Mouse (Mus musculus) limb, embryonic 13.5 days (tissue): ENCODE measurements around the gene Ncan. TPM values are rescaled to one million over a fixed set of nuclear protein-coding genes. Genes with fewer than 3 reads are reported as not detected.

ENCODE experiments used
- ATAC-seq: fragments of 200-750 bp; cut with Nextera tagmentation; 2 replicates; pipeline ENCODE4 v1.8.0; 2017; ENCODE audit warnings: low read depth, moderate number of reproducible peaks, moderate TSS enrichment; ENCODE audit not compliant: low FRiP score
- H3K27ac ChIP-seq: fragments of 300-500 bp; sonication (generic); 2 replicates; pipeline ENCODE4 v1.5.1; 2015; ENCODE audit warnings: inconsistent platforms, mild to moderate bottlenecking, moderate library complexity
- H3K27me3 ChIP-seq: fragments of 300-500 bp; sonication (generic); 2 replicates; pipeline ENCODE4 v1.6.1; 2015; ENCODE audit warnings: mild to moderate bottlenecking, inconsistent platforms
- H3K36me3 ChIP-seq: fragments of 300-500 bp; sonication (generic); 2 replicates; pipeline ENCODE4 v1.6.1; 2015; ENCODE audit warnings: inconsistent platforms, mild to moderate bottlenecking, moderate library complexity
- H3K4me1 ChIP-seq: fragments of 300-500 bp; sonication (generic); 2 replicates; pipeline ENCODE4 v1.6.1; 2015; ENCODE audit warnings: inconsistent platforms
- H3K4me2 ChIP-seq: fragments of 300-500 bp; sonication (generic); replicated peaks from 2 replicates; pipeline ENCODE4 v1.6.1; 2015; ENCODE audit warnings: inconsistent platforms, mild to moderate bottlenecking, moderate library complexity
- H3K4me3 ChIP-seq: fragments of 300-500 bp; sonication (generic); 2 replicates; pipeline ENCODE4 v1.5.1; 2015; ENCODE audit warnings: moderate library complexity, mild to moderate bottlenecking, inconsistent platforms
- H3K9ac ChIP-seq: fragments of 300-500 bp; sonication (generic); 2 replicates; pipeline ENCODE4 v1.6.1; 2015; ENCODE audit warnings: mild to moderate bottlenecking, inconsistent platforms
- H3K9me3 ChIP-seq: fragments of 300-500 bp; sonication (generic); 2 replicates; pipeline ENCODE4 v1.6.1; 2016; ENCODE audit warnings: inconsistent platforms
- WGBS: fragments of 180-500 bp; shearing (Covaris S2); methylation state at CpG from one replicate; pipeline ENCODE4 v1.1.7; 2015; 5-methylcytosine and 5-hydroxymethylcytosine counted together
- polyA plus RNA-seq: library from polyadenylated mRNA; unstranded; fragments of >200 nt; fragmentation: Nextera tagmentation; extraction: Ambion mirVana; gene quantifications from 2 replicates; pipeline ENCODE4 v1.2.1, GENCODE M21; 2015

The Ncan gene
- polyA plus RNA-seq, 1 experiment from 2014 or later: 0.67 TPM

DNA sequence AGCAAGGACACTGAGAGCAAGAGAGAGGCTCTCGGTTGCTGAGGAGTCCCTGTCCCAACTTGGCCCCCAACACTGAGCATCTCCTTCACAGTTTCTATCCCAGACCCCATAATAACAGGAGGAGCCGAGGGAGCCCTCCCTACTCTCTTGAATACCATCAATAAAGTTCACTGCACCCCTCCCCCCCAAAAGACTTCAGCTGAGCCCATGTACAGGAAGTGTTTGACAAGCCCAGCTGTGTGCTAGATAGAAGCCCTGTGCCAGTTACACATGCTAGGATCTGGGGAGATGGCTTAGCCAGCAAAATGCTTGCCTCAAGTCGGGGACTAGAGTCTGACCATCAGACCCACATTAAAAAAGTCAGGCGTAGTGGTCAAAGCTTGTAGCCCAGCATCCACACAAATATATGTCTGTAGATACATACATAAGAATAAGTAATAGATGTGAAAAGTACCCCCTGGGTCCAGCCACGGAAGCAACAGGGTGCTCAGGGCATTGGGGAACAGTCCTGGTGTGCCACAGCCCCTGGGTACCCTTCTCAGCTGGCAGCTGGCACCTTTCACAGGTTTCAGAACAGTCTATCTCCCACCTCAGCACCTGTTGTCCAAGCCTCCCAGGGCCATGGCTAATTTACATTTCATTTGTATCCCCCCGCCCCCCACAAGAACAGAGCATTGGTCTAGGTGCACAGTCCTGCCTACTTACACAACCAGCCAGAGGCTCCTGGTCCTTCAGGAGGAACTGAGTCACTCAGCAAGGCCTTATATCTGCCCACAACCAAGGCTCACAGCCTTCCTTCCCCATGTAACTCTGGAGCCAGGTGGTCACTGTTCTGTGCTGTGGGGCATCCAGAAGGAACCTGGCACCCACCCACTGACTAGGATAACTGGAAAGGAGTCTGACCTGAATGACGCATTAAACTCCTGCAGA lies 27.3 kb upstream of the Ncan start:
- Histone ChIP-seq H3K9me3 (no peaks in the 10 kb centered on the region), H3K27ac (no peak overlapping the region), H3K4me3 (no peak overlapping the region), H3K4me2 (no peak overlapping the region), H3K36me3 (peaks cover 43% of the 10 kb centered on the region), H3K9ac (no peak overlapping the region), H3K27me3 (peaks cover 9% of the 10 kb centered on the region; the same call in 1 of the 2 replicates), H3K4me1 (peaks cover 10% of the 10 kb centered on the region)
- WGBS: 86% methylated on average over 7 of the region's 7 CpGs
- ATAC-seq: no peak

- WGBS: 7% methylated on average over 9 of the region's 9 CpGs
- Histone ChIP-seq H3K27ac (peak overlapping the region; percentile 83), H3K4me1 (peaks cover 21% of the 10 kb centered on the region), H3K27me3 (no peaks in the 10 kb centered on the region), H3K36me3 (peaks cover 50% of the 10 kb centered on the region), H3K9ac (peak overlapping the region; percentile 86), H3K9me3 (no peaks in the 10 kb centered on the region), H3K4me2 (peak overlapping the region; percentile 88), H3K4me3 (peak overlapping the region; percentile 89)
- ATAC-seq: no peak
These were observed 19.3 kb upstream of the Ncan start for GRCm38 (mm10) chr8:70139981-70140380.

DNA sequence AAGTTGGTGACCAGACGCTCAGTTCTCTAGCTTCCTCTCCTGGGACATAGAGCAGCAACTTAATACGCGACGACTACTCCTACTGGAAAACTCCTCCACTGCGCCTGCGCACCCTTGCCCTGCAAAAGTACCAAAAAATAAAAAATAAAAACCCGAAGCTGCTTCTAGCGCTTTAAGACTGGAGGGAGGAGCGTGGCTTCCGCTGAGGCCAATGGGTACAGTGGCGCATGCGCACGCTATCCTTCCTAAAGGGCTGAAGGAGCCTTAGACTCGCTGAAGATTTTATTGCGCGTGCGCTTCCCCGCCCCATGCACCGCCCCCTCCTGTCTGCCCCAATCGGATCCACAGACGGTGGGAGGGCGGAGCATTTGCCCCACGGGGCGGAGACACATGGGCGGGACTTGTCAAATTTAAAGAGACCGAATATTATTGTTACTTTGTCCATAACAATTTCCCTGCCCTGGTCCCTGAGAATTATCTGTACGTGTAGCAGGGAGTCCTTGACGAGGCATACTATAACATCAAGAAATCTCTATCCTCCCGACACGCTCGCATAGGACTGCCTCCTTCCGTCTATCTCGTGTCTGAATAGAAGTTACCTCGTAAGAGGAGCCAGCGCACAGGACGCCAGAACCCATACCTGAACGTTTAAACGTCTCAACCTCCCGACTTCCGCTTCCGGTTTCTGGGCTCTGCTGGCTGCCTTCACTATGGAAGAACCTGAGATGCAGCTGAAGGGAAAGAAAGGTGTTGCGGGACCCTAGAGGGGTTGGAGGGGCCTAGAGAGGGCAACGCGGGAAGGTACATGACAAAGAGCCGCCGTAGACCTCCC lies 18.6 kb upstream of the Ncan start, which contains the start of the genes Rfxank, Borcs8 and Mef2b:
TSS of gene Rfxank (minus strand) at position 129 of the 832 bp plus-strand sequence.
TSS of gene Borcs8 (plus strand) at position 474 of the 832 bp plus-strand sequence.
TSS of gene Mef2b (plus strand) at position 686 of the 832 bp plus-strand sequence.
- peak; percentile 97 for ATAC-seq
- under 1% methylated on average over 46 of the region's 46 CpGs for WGBS

DNA sequence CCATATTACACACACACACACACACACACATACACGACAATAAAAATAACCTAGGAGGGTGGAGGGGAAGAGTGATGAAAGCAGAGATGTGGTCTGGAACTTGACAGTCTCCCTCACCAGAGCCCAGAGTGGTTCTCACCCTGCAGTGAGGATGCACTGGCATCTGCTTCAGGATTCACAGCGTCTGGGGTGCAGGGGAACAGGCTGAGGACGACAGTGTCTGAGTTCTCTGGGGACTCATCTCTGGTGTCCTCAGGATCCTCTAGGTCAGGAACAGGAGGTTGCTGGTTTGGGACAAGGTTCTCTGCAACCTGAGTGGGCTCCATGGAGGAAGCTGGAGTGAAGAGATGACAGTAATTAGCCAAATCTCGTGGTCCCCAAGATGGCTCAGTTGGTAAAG lies 17.2 kb upstream of the Ncan start:
- peaks cover 21% of the 10 kb centered on the region for H3K4me1 ChIP-seq

More for the DNA sequence above, 18.6 kb upstream of the Ncan start, which contains the start of the genes Rfxank, Borcs8 and Mef2b:
- peak within 1 kb of the TSS; percentile 89 for H3K4me3 ChIP-seq
- H3K9me3 ChIP-seq: no peaks in the 10 kb centered on the region
- H3K4me1 ChIP-seq: peaks cover 21% of the 10 kb centered on the region
- peaks cover 50% of the 10 kb centered on the region for H3K36me3 ChIP-seq
- peak within 1 kb of the TSS; percentile 83 for H3K27ac ChIP-seq
- H3K9ac ChIP-seq: peak within 1 kb of the TSS; percentile 86
- H3K4me2 ChIP-seq: peak within 1 kb of the TSS; percentile 88
- H3K27me3 ChIP-seq: no peaks in the 10 kb centered on the region

GRCm38 (mm10) chr8:70136591-70136990 lies 15.9 kb upstream of the Ncan start:
- no peak overlapping the region for H3K9ac ChIP-seq
- 84% methylated on average over 4 of the region's 4 CpGs for WGBS

More for the DNA sequence above, 17.2 kb upstream of the Ncan start:
- WGBS: 75% methylated on average over 4 of the region's 4 CpGs
- peak overlapping the region; percentile 72 for H3K9ac ChIP-seq
- no peaks in the 10 kb centered on the region for H3K9me3 ChIP-seq
- H3K36me3 ChIP-seq: peaks cover 51% of the 10 kb centered on the region
- peak overlapping the region; percentile 89 for H3K4me3 ChIP-seq
- no peak for ATAC-seq
- peak overlapping the region; percentile 74 for H3K4me2 ChIP-seq
- H3K27me3 ChIP-seq: no peaks in the 10 kb centered on the region
- no peak overlapping the region for H3K27ac ChIP-seq

DNA sequence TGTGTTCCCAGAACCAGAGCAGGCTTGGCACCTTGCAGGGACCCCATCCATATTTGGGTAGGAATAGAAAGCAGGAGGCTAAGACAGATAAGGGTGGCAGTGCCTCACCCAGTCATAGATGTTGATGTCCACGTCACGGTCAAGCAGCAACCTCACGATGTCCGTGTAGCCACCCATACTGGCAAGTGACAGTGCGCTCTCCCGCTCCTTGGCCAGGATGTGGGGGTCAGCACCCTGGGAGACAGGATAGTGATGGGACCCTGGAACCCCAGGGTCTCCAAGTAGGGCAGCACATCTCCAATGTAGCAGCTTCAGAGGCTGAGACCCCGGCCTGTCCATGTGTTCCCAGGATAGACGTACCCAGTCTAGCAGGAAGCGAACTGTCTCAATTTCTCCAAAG lies 14.3 kb upstream of the Ncan start:
- Histone ChIP-seq H3K4me2 (no peak overlapping the region), H3K27me3 (no peaks in the 10 kb centered on the region), H3K4me1 (peaks cover 19% of the 10 kb centered on the region), H3K27ac (no peak overlapping the region), H3K4me3 (no peak overlapping the region), H3K9ac (no peak overlapping the region), H3K9me3 (no peaks in the 10 kb centered on the region), H3K36me3 (peaks cover 48% of the 10 kb centered on the region)
- no peak for ATAC-seq
- 91% methylated on average over 9 of the region's 9 CpGs for WGBS

More at GRCm38 (mm10) chr8:70136591-70136990, 15.9 kb upstream of the Ncan start:
- H3K27me3 ChIP-seq: no peaks in the 10 kb centered on the region
- H3K36me3 ChIP-seq: peaks cover 48% of the 10 kb centered on the region
- H3K4me2 ChIP-seq: no peak overlapping the region
- no peak overlapping the region for H3K4me3 ChIP-seq
- no peak overlapping the region for H3K27ac ChIP-seq
- no peaks in the 10 kb centered on the region for H3K9me3 ChIP-seq
- H3K4me1 ChIP-seq: peaks cover 25% of the 10 kb centered on the region
- ATAC-seq: no peak

DNA sequence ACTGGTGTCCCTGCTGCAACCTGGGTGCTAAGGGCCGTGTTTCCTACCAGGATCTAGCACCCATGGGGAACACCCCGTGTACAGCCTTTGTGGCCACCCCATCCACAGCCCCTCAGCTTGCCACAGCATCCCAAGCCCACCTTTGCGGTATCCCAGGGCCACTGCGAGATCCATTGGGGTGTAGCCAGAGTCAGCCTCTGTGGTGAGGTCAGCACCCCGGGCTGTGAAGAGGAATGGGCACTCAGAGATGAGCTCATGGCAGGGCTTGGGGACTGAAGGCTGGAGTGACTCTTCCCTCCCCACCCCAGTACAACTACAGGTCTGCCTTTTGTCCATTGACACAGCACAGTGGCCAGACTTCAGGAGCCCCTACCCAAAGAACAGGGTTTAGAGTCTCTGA lies 13.4 kb upstream of the Ncan start:
- no peak overlapping the region for H3K9ac ChIP-seq
- no peaks in the 10 kb centered on the region for H3K9me3 ChIP-seq
- no peak overlapping the region for H3K4me2 ChIP-seq
- H3K4me1 ChIP-seq: peaks cover 18% of the 10 kb centered on the region
- 88% methylated on average over 5 of the region's 5 CpGs for WGBS
- no peak for ATAC-seq
- H3K27ac ChIP-seq: no peak overlapping the region
- H3K36me3 ChIP-seq: peaks cover 48% of the 10 kb centered on the region
- H3K4me3 ChIP-seq: no peak overlapping the region
- H3K27me3 ChIP-seq: no peaks in the 10 kb centered on the region

- no peak within 1 kb of the TSS for H3K27ac ChIP-seq
- peaks cover 42% of the 10 kb centered on the region for H3K36me3 ChIP-seq
- H3K4me1 ChIP-seq: peaks cover 10% of the 10 kb centered on the region
- no peaks in the 10 kb centered on the region for H3K27me3 ChIP-seq
- 1% methylated on average over 37 of the region's 37 CpGs for WGBS
- H3K4me3 ChIP-seq: peak within 1 kb of the TSS; percentile 61
- ATAC-seq: peak; percentile 86
- peak within 1 kb of the TSS; percentile 61 for H3K9ac ChIP-seq
- peak within 1 kb of the TSS; percentile 78 for H3K4me2 ChIP-seq
- no peaks in the 10 kb centered on the region for H3K9me3 ChIP-seq
These were observed 10.7 kb upstream of the Ncan start, which contains the start of gene Nr2c2ap for GRCm38 (mm10) chr8:70131166-70131883. TSS of gene Nr2c2ap (plus strand) at chr8:70131333.

DNA sequence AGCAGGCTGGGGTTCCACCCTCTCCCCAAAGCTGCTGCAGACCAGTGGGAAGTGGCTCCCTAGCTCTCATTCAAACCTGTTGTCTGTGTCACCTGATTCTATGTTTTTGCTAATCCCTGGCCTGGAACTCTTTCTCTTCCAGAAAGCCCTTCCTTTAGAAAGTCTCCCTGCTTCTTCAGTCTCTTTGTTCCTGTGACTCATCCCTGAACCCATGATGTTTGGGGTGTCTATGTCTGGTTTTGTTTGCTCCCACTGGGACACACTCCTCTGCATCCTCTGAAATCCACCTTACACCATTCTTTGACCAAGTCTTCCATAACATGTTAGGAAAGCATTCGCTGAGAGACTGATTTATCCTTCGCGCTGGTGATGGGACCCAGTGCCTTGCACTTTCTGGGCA lies 9.4 kb upstream of the Ncan start:
- H3K4me1 ChIP-seq: peaks cover 10% of the 10 kb centered on the region
- no peak overlapping the region for H3K27ac ChIP-seq
- WGBS: 85% methylated on average over 3 of the region's 3 CpGs
- no peak for ATAC-seq
- peaks cover 30% of the 10 kb centered on the region for H3K36me3 ChIP-seq
- H3K9ac ChIP-seq: no peak overlapping the region
- H3K4me2 ChIP-seq: no peak overlapping the region
- peaks cover 4% of the 10 kb centered on the region for H3K27me3 ChIP-seq
- no peaks in the 10 kb centered on the region for H3K9me3 ChIP-seq
- H3K4me3 ChIP-seq: no peak overlapping the region

DNA sequence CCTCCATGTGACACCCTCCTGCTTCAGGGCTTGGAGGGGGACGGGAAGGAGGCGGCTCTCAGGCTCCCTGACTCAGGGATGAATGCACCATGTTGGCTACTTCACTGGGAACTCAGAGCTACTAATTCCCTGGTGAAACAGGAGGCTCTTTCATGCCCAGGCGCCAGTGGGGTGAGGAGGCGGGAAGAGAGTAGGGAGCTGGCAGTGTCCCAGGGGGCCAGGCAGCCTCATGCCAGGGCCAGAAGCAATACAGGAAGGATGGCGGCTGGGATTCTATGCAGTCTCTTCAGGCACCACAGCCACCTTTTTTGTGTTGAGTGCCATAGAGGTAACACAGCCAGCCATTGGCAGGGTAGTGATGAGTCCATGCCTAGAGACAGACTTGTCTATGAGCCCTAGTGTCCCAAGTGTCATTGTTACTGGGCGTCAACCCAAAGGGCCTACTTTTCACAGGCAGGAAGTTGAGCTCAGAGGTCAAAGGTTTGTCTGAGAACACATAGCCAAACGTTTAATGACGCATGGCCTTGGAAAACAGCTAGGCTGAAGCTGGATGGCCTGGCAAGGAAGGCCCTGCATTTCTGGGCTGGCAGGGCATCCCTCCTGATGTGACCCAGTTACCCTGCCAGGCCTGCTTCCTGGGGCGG lies 8.8 kb upstream of the Ncan start:
- no peak overlapping the region for H3K4me3 ChIP-seq
- H3K4me2 ChIP-seq: no peak overlapping the region
- H3K9ac ChIP-seq: no peak overlapping the region
- peaks cover 23% of the 10 kb centered on the region for H3K36me3 ChIP-seq
- no peak for ATAC-seq
- H3K27me3 ChIP-seq: peaks cover 7% of the 10 kb centered on the region
- no peak overlapping the region for H3K27ac ChIP-seq
- WGBS: 64% methylated on average over 9 of the region's 9 CpGs
- no peaks in the 10 kb centered on the region for H3K9me3 ChIP-seq
- H3K4me1 ChIP-seq: peaks cover 10% of the 10 kb centered on the region

DNA sequence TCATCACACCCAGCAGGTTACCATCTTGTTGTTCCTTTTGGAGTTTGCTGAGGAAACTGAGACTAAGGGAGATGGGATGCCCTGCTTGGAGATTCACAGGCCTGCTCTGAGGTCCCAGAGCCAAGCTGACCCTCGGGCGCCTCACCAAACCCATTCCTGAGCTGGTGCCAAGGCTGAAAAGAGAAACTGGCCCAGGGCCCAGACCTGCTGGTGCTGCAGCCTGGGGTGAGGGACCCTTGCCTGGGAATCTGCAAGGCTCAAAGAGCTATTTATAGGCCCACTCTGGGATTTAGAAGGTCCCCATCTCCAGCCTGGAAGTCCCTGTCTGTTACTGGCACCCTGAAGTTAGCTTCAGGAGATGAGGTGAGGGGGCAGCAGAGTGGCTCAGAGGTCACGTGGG lies 7.8 kb upstream of the Ncan start:
- peaks cover 10% of the 10 kb centered on the region for H3K4me1 ChIP-seq
- peaks cover 13% of the 10 kb centered on the region for H3K36me3 ChIP-seq
- no peak overlapping the region for H3K9ac ChIP-seq
- H3K27me3 ChIP-seq: peaks cover 11% of the 10 kb centered on the region
- H3K27ac ChIP-seq: no peak overlapping the region
- H3K9me3 ChIP-seq: no peaks in the 10 kb centered on the region
- H3K4me2 ChIP-seq: no peak overlapping the region
- no peak for ATAC-seq
- WGBS: 76% methylated on average over 3 of the region's 3 CpGs
- H3K4me3 ChIP-seq: no peak overlapping the region
